19 mouse cellular contexts compared by ENCODE assay signal in the genomic region with DNA sequence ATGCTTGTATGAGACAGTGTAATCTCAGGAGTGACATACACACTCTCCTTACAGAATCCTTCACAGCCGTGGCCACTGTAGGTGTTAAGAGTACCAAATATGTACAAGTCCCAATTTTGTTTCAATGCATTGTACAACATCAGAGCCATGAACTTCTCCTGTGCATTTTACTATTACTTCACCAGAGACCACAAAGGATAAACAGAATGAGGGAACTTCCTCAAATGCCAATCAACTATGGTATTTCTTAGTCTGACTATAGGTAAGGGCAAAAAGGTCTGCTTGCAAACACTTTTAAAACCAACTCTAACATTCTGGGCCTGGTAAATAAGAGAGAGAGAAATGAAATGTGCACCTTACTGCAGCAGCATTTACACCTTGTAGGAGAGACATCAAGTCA.
DNase-seq lines count a peak whose midpoint lies in the region; ATAC-seq lines count a peak whose summit lies in the region.
"Had no signal": no experiment of that assay in that cellular context is flagged by ENCODE, and none has a peak within 500 bp of the region (broad histone marks: within the 10 kb centered on the region; RNA-seq: fewer than 3 reads in every experiment).

No protein-coding gene starts in this region.

- peaks cover 30% of the 10 kb centered on the region for H3K4me1 ChIP-seq in neural tube, embryonic 11.5 days (ENCODE audit: control insufficient read depth, insufficient read depth, low read length)
- H3K4me1 ChIP-seq in neural tube, embryonic 15.5 days, result peaks cover 11% of the 10 kb centered on the region

- no peak for DNase-seq in neural tube, embryonic 11.5 days (ENCODE audit: low spot score)
- DNase-seq in kidney, adult 18-20 months, result no peak
- no peak for DNase-seq in urinary bladder, postnatal 10 days (ENCODE audit: low spot score)
- DNase-seq in cerebellum, adult 8-10 months, result no peak
- DNase-seq: adrenal gland, postnatal 14 days; cerebellum, adult 11-12 months; cerebellum, adult 9-11 months; cerebellum, postnatal 36 days; gastrocnemius, postnatal 36 days; heart, adult 18-20 months had no signal

- H3K9ac ChIP-seq in neural tube, embryonic 11.5 days (ENCODE audit: low read length), result no peak overlapping the region
- no peak overlapping the region for H3K9ac ChIP-seq in neural tube, embryonic 15.5 days (replicated peaks)
- H3K9ac ChIP-seq: forebrain, embryonic 15.5 days; heart, embryonic 12.5 days; hindbrain, embryonic 15.5 days had no signal

- 0 out of 2 replicates have a peak overlapping the region, but pooled peaks have one; percentile 11 for H3K27ac ChIP-seq in neural tube, embryonic 11.5 days (ENCODE audit: low read depth, low read length)
- H3K27ac ChIP-seq in neural tube, embryonic 15.5 days (replicated peaks), result no peak overlapping the region
- H3K27ac ChIP-seq: hindbrain, embryonic 15.5 days had no signal

- H3K4me3 ChIP-seq in neural tube, embryonic 11.5 days (ENCODE audit: low read depth, low read length), result no peak overlapping the region
- H3K4me3 ChIP-seq in neural tube, embryonic 15.5 days (replicated peaks), result no peak overlapping the region
- H3K4me3 ChIP-seq: embryonic facial prominence, embryonic 10.5 days; erythroblast, embryonic 14.5 days; forebrain, embryonic 10.5 days; forebrain, embryonic 15.5 days; heart, embryonic 12.5 days; hindbrain, embryonic 15.5 days had no signal

- WGBS in neural tube, embryonic 11.5 days, result 63% methylated on average over 1 of the region's 1 CpGs
- 31% methylated on average over 1 of the region's 1 CpGs for WGBS in neural tube, embryonic 15.5 days

- no peaks in the 10 kb centered on the region for H3K36me3 ChIP-seq in neural tube, embryonic 11.5 days (ENCODE audit: control insufficient read depth, insufficient read depth, low read length)
- H3K36me3 ChIP-seq in neural tube, embryonic 15.5 days, result no peaks in the 10 kb centered on the region
- H3K36me3 ChIP-seq: embryonic facial prominence, embryonic 10.5 days; forebrain, embryonic 10.5 days; forebrain, embryonic 15.5 days; hindbrain, embryonic 15.5 days had no signal

- no peak overlapping the region for H3K4me2 ChIP-seq in neural tube, embryonic 11.5 days (ENCODE audit: low read depth)
- H3K4me2 ChIP-seq in neural tube, embryonic 15.5 days, result no peak overlapping the region
- H3K4me2 ChIP-seq: forebrain, embryonic 15.5 days; heart, embryonic 12.5 days; hindbrain, embryonic 15.5 days had no signal

- H3K9me3 ChIP-seq in neural tube, embryonic 11.5 days (ENCODE audit: control insufficient read depth, low read length), result no peaks in the 10 kb centered on the region
- no peaks in the 10 kb centered on the region for H3K9me3 ChIP-seq in neural tube, embryonic 15.5 days (replicated peaks)
- H3K9me3 ChIP-seq: embryonic facial prominence, embryonic 10.5 days; forebrain, embryonic 10.5 days; forebrain, embryonic 15.5 days; heart, embryonic 12.5 days; hindbrain, embryonic 15.5 days had no signal

- no peak for ATAC-seq in neural tube, embryonic 11.5 days (ENCODE audit: insufficient read depth, low FRiP score, low TSS enrichment)
- ATAC-seq in neural tube, embryonic 15.5 days (ENCODE audit: low FRiP score), result no peak
- ATAC-seq in granulocyte monocyte progenitor cell, adult 5-6 weeks (replicated peaks; ENCODE audit: poor library complexity, severe bottlenecking), result peak; percentile 86
- ATAC-seq in neutrophil, adult 5-6 weeks (ENCODE audit: extremely low read depth, insufficient number of reproducible peaks, low FRiP score, poor library complexity, severe bottlenecking), result peak; percentile 36; the same call in 1 of the 2 replicates
- ATAC-seq: forebrain, embryonic 15.5 days had no signal

- no peaks in the 10 kb centered on the region for H3K27me3 ChIP-seq in neural tube, embryonic 11.5 days (ENCODE audit: control insufficient read depth, insufficient read depth, low read length)
- no peaks in the 10 kb centered on the region for H3K27me3 ChIP-seq in neural tube, embryonic 15.5 days (replicated peaks)
- H3K27me3 ChIP-seq: forebrain, embryonic 15.5 days; heart, embryonic 12.5 days; hindbrain, embryonic 15.5 days had no signal

Comparison
In these comparisons a context has a peak if more than half of its experiments do, and no peak if none do; other contexts are left out.
1. ATAC-seq: peak in granulocyte monocyte progenitor cell, adult 5-6 weeks (single experiment) and neutrophil, adult 5-6 weeks (single experiment); none in neural tube, embryonic 11.5 days (single experiment) and neural tube, embryonic 15.5 days (single experiment).